Mouse (Mus musculus) limb, embryonic 10.5 days (tissue): ENCODE measurements around the gene Anapc15-ps. TPM values are rescaled to one million over a fixed set of nuclear protein-coding genes. Genes with fewer than 3 reads are reported as not detected.
A peak's percentile ranks its signal among the peaks of the same experiment; 100 is the strongest.

Experiments used
- DNase-seq: peaks from one replicate; pipeline ENCODE4 v3.0.0-alpha.2; 2017; ENCODE audit warnings: low spot score
- H3K27ac ChIP-seq: fragments of 300-500 bp; sonication (generic); 2 replicates; pipeline ENCODE4 v1.5.1; 2016; ENCODE audit warnings: mild to moderate bottlenecking
- H3K27me3 ChIP-seq: fragments of 300-500 bp; sonication (generic); 2 replicates; pipeline ENCODE4 v1.6.1; 2016; ENCODE audit warnings: low read depth, mild to moderate bottlenecking; ENCODE audit not compliant: poor library complexity, severe bottlenecking
- H3K36me3 ChIP-seq: fragments of 300-500 bp; sonication (generic); 2 replicates; pipeline ENCODE4 v1.6.1; 2016; ENCODE audit warnings: mild to moderate bottlenecking, moderate library complexity
- H3K4me1 ChIP-seq: fragments of 300-500 bp; sonication (generic); 2 replicates; pipeline ENCODE4 v1.6.1; 2016
- H3K4me3 ChIP-seq: fragments of 300-500 bp; sonication (generic); 2 replicates; pipeline ENCODE4 v1.5.1; 2016; ENCODE audit warnings: mild to moderate bottlenecking, moderate library complexity
- H3K9me3 ChIP-seq: fragments of 300-500 bp; sonication (generic); replicated peaks from 2 replicates; pipeline ENCODE4 v1.6.1; 2016; ENCODE audit warnings: mild to moderate bottlenecking
- WGBS: fragments of 180-500 bp; shearing (Covaris S2); methylation state at CpG from one replicate; pipeline ENCODE4 v1.1.7; 2016; 5-methylcytosine and 5-hydroxymethylcytosine counted together
- polyA plus RNA-seq: library from polyadenylated mRNA; unstranded; fragments of >200 nt; fragmentation: Nextera tagmentation; extraction: Ambion mirVana; gene quantifications from 2 replicates; pipeline ENCODE4 v1.2.1, GENCODE M21; 2016

Anapc15-ps gene
- polyA plus RNA-seq, 1 experiment from 2014 or later, result not detected

- Histone ChIP-seq H3K27me3 (no peaks in the 10 kb centered on the region), H3K36me3 (no peaks in the 10 kb centered on the region), H3K4me1 (peaks cover 11% of the 10 kb centered on the region; the same call in 1 of the 2 replicates), H3K27ac (no peak overlapping the region), H3K9me3 (no peaks in the 10 kb centered on the region), H3K4me3 (no peak overlapping the region)
- peak; percentile 19 for DNase-seq
- 89% methylated on average over 4 of the region's 4 CpGs for WGBS
Measured at GRCm38 (mm10) chr10:95686041-95686440, 12.8 kb upstream of the Anapc15-ps start.

GRCm38 (mm10) chr10:95684782-95685555 lies 11.7 kb upstream of the Anapc15-ps start:
- H3K27me3 ChIP-seq, result no peaks in the 10 kb centered on the region
- WGBS, result 57% methylated on average over 15 of the region's 15 CpGs
- no peaks in the 10 kb centered on the region for H3K9me3 ChIP-seq
- peaks cover 19% of the 10 kb centered on the region; the same call in 1 of the 2 replicates for H3K4me1 ChIP-seq
- DNase-seq, result peak; percentile 29
- no peak overlapping the region for H3K4me3 ChIP-seq
- H3K36me3 ChIP-seq, result no peaks in the 10 kb centered on the region
- H3K27ac ChIP-seq, result no peak overlapping the region

GRCm38 (mm10) chr10:95684250-95684649 lies 11.0 kb upstream of the Anapc15-ps start:
- 94% methylated on average over 4 of the region's 4 CpGs for WGBS
- H3K36me3 ChIP-seq, result no peaks in the 10 kb centered on the region
- no peak overlapping the region for H3K27ac ChIP-seq
- peak; percentile 7 for DNase-seq
- H3K9me3 ChIP-seq, result no peaks in the 10 kb centered on the region
- no peaks in the 10 kb centered on the region for H3K27me3 ChIP-seq
- H3K4me3 ChIP-seq, result no peak overlapping the region
- H3K4me1 ChIP-seq, result peaks cover 19% of the 10 kb centered on the region; the same call in 1 of the 2 replicates

- Histone ChIP-seq H3K9me3 (no peaks in the 10 kb centered on the region), H3K36me3 (no peaks in the 10 kb centered on the region), H3K4me3 (no peak overlapping the region), H3K4me1 (peaks cover 19% of the 10 kb centered on the region; the same call in 1 of the 2 replicates), H3K27ac (no peak overlapping the region), H3K27me3 (no peaks in the 10 kb centered on the region)
- 94% methylated on average over 3 of the region's 3 CpGs for WGBS
- DNase-seq, result no peak
Measured at GRCm38 (mm10) chr10:95683735-95684134, 10.5 kb upstream of the Anapc15-ps start.

- Histone ChIP-seq H3K36me3 (no peaks in the 10 kb centered on the region), H3K4me1 (peaks cover 22% of the 10 kb centered on the region), H3K27ac (no peak overlapping the region), H3K27me3 (no peaks in the 10 kb centered on the region), H3K9me3 (no peaks in the 10 kb centered on the region), H3K4me3 (no peak overlapping the region)
- 56% methylated on average over 10 of the region's 10 CpGs for WGBS
- DNase-seq, result no peak
Measured at GRCm38 (mm10) chr10:95682964-95683363, 9.7 kb upstream of the Anapc15-ps start.

- Histone ChIP-seq H3K27ac (no peak overlapping the region), H3K27me3 (no peaks in the 10 kb centered on the region), H3K9me3 (no peaks in the 10 kb centered on the region), H3K36me3 (no peaks in the 10 kb centered on the region), H3K4me3 (no peak overlapping the region), H3K4me1 (peaks cover 29% of the 10 kb centered on the region)
- WGBS, result 88% methylated on average over 9 of the region's 9 CpGs
- no peak for DNase-seq
Measured at GRCm38 (mm10) chr10:95682091-95682740, 9.0 kb upstream of the Anapc15-ps start.

- Histone ChIP-seq H3K4me3 (0 out of 2 replicates have a peak overlapping the region, but pooled peaks have one; percentile 34), H3K27ac (no peak overlapping the region), H3K4me1 (peaks cover 33% of the 10 kb centered on the region), H3K9me3 (no peaks in the 10 kb centered on the region), H3K27me3 (no peaks in the 10 kb centered on the region), H3K36me3 (no peaks in the 10 kb centered on the region)
- WGBS, result 83% methylated on average over 4 of the region's 4 CpGs
- no peak for DNase-seq
Measured at GRCm38 (mm10) chr10:95681481-95681880, 8.2 kb upstream of the Anapc15-ps start.

- 51% methylated on average over 7 of the region's 7 CpGs for WGBS
- no peaks in the 10 kb centered on the region for H3K27me3 ChIP-seq
- H3K4me3 ChIP-seq, result peak overlapping the region; percentile 34
- no peak for DNase-seq
- H3K27ac ChIP-seq, result 0 out of 2 replicates have a peak overlapping the region, but pooled peaks have one; percentile 46
- no peaks in the 10 kb centered on the region for H3K9me3 ChIP-seq
- H3K4me1 ChIP-seq, result peaks cover 33% of the 10 kb centered on the region
- H3K36me3 ChIP-seq, result no peaks in the 10 kb centered on the region
Measured at GRCm38 (mm10) chr10:95681058-95681440, 7.8 kb upstream of the Anapc15-ps start.

GRCm38 (mm10) chr10:95680153-95681057 lies 7.2 kb upstream of the Anapc15-ps start:
- Histone ChIP-seq H3K9me3 (no peaks in the 10 kb centered on the region), H3K27me3 (no peaks in the 10 kb centered on the region), H3K36me3 (no peaks in the 10 kb centered on the region), H3K4me3 (peak overlapping the region; percentile 34), H3K4me1 (peaks cover 33% of the 10 kb centered on the region), H3K27ac (peak overlapping the region; percentile 46; the same call in 1 of the 2 replicates)
- 72% methylated on average over 28 of the region's 28 CpGs for whole genome bisulfite sequencing
- no peak for DNase-seq

GRCm38 (mm10) chr10:95679131-95679530 lies 5.9 kb upstream of the Anapc15-ps start:
- 87% methylated on average over 5 of the region's 5 CpGs for WGBS
- H3K4me3 ChIP-seq, result no peak overlapping the region
- no peak overlapping the region for H3K27ac ChIP-seq
- H3K9me3 ChIP-seq, result no peaks in the 10 kb centered on the region
- no peak for DNase-seq
- no peaks in the 10 kb centered on the region for H3K36me3 ChIP-seq
- H3K27me3 ChIP-seq, result no peaks in the 10 kb centered on the region
- H3K4me1 ChIP-seq, result peaks cover 28% of the 10 kb centered on the region

- Histone ChIP-seq H3K4me1 (peaks cover 28% of the 10 kb centered on the region), H3K36me3 (no peaks in the 10 kb centered on the region), H3K4me3 (no peak overlapping the region), H3K27ac (no peak overlapping the region), H3K27me3 (no peaks in the 10 kb centered on the region), H3K9me3 (no peaks in the 10 kb centered on the region)
- 79% methylated on average over 2 of the region's 2 CpGs for WGBS
- DNase-seq, result no peak
Measured at GRCm38 (mm10) chr10:95678661-95679060, 5.4 kb upstream of the Anapc15-ps start.

- peak overlapping the region; percentile 50 for H3K27ac ChIP-seq
- H3K4me1 ChIP-seq, result peaks cover 28% of the 10 kb centered on the region
- no peaks in the 10 kb centered on the region for H3K9me3 ChIP-seq
- H3K4me3 ChIP-seq, result no peak overlapping the region
- H3K27me3 ChIP-seq, result no peaks in the 10 kb centered on the region
- no peaks in the 10 kb centered on the region for H3K36me3 ChIP-seq
- DNase-seq, result no peak
- WGBS, result 87% methylated on average over 7 of the region's 7 CpGs
Measured at GRCm38 (mm10) chr10:95678241-95678640, 5.0 kb upstream of the Anapc15-ps start.
